Mouse (Mus musculus) left cerebral cortex, adult 6 months (tissue): Measurements from ENCODE around the gene Olfr1260. TPM values are rescaled to one million over a fixed set of nuclear protein-coding genes. Genes with fewer than 3 reads are reported as not detected.

Source experiments
- long read RNA-seq, 2 experiments: library from polyadenylated mRNA; unstranded; transcript quantifications; one replicate each; pipeline ENCODE4 v2.0.0; 2019 to 2020
- polyA plus RNA-seq: library from polyadenylated mRNA; unstranded; fragments of <200 nt; fragmentation: Nextera tagmentation; gene quantifications from 2 replicates; pipeline ENCODE4 v1.2.3, GENCODE M21; 2021

The Olfr1260 gene
- not detected in 2 replicates for polyA plus RNA-seq
- long read RNA-seq, experiment 1 = 0 reads
- long read RNA-seq, experiment 2 = 0 reads

DNA sequence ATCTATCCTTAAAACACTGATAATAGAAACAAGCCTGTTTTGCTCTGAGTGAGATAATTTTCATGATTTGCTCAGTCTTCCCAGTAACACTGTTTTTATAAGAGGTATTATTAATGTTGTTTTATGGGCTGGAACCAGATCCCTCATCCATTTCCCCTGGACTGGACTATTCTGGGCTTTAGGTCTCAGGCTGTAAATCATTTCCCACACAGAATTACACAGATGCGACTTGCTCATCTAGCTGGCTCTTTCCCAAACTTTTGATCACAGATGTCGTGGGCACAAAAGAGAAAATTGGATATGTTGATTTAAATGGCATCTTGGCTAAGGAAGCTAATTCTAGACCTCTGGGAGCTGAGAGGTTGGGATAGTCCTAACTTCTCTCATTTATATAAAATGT lies at the start of gene Olfr1260:
Olfr1260 (plus strand) TSS at position 157 of the 400 bp plus-strand sequence.

GRCm38 (mm10) chr2:89927009-89927408 lies 47.1 kb upstream of the Olfr1260 start, which contains the start of gene Olfr1258:
TSS of gene Olfr1258 (plus strand) at chr2:89927309.

GRCm38 (mm10) chr2:89948564-89948963 lies 25.6 kb upstream of the Olfr1260 start, which contains the start of gene Olfr1259:
TSS of gene Olfr1259 (minus strand) at chr2:89948664.

GRCm38 (mm10) chr2:89990921-89991320 lies 16.8 kb downstream of the Olfr1260 start, which contains the start of gene Olfr1261:
TSS of gene Olfr1261 (plus strand) at chr2:89991221.

DNA sequence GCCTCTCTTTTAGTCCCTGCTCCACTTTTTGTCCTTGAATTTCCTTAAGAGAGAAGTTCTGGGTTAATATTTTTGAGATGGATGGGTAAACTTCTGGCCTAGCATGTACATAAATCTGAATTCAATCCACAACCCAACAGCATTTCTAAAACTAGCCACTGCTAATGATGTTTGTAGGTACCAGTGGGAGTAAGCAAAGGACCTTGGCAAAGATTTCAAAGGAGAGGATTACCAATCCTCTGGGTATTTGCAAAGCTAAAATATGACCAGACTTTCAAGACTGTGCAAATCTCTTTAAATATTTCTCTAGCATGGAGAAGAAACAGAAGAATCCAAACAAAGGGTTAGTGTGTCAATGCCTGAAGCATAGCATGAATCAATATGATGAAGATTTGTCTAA lies 25.7 kb downstream of the Olfr1260 start, which contains the start of gene Olfr1262:
Olfr1262 (plus strand) TSS at position 301 of the 400 bp plus-strand sequence.

GRCm38 (mm10) chr2:90011831-90012230 lies 37.7 kb downstream of the Olfr1260 start, which contains the start of gene Olfr1263:
TSS of gene Olfr1263 (plus strand) at chr2:90012131.

GRCm38 (mm10) chr2:90025477-90025876 lies 51.3 kb downstream of the Olfr1260 start, which contains the start of gene Olfr1264:
TSS of gene Olfr1264 (minus strand) at chr2:90025577.

Other genes with a start within 250 kb of the Olfr1260 start
- gene Olfr1252, start 249.3 kb upstream of the Olfr1260 start, polyA plus RNA-seq = not detected in 2 replicates
- not detected in 2 replicates for gene Olfr1253, start 217.2 kb upstream of the Olfr1260 start, polyA plus RNA-seq
- not detected in 2 replicates for gene Olfr1254, start 180.7 kb upstream of the Olfr1260 start, polyA plus RNA-seq
- gene Olfr1255, start 162.3 kb upstream of the Olfr1260 start, polyA plus RNA-seq = not detected in 2 replicates
- not detected in 2 replicates for gene Olfr1256, start 132.8 kb upstream of the Olfr1260 start, polyA plus RNA-seq
- gene Olfr48, start 126.1 kb upstream of the Olfr1260 start, polyA plus RNA-seq = not detected in 2 replicates
- gene Olfr1257, start 95.9 kb upstream of the Olfr1260 start, polyA plus RNA-seq = not detected in 2 replicates
- gene Olfr1258, start 47.0 kb upstream of the Olfr1260 start, polyA plus RNA-seq = 0.01 TPM in 1 of 2 replicates, not detected in the other
- not detected in 2 replicates for gene Olfr1259, start 25.7 kb upstream of the Olfr1260 start, polyA plus RNA-seq
- gene Olfr1261, start 16.9 kb downstream of the Olfr1260 start, polyA plus RNA-seq = not detected in 2 replicates
- gene Olfr1262, start 25.8 kb downstream of the Olfr1260 start, polyA plus RNA-seq = not detected in 2 replicates
- not detected in 2 replicates for gene Olfr1263, start 37.8 kb downstream of the Olfr1260 start, polyA plus RNA-seq
- gene Olfr1264, start 51.2 kb downstream of the Olfr1260 start, polyA plus RNA-seq = not detected in 2 replicates
- not detected in 2 replicates for gene Olfr1265, start 61.0 kb downstream of the Olfr1260 start, polyA plus RNA-seq
- gene Olfr140, start 89.3 kb downstream of the Olfr1260 start, polyA plus RNA-seq = not detected in 2 replicates
- not detected in 2 replicates for gene Olfr1269, start 147.1 kb downstream of the Olfr1260 start, polyA plus RNA-seq
- gene Olfr32, start 168.0 kb downstream of the Olfr1260 start, polyA plus RNA-seq = not detected in 2 replicates
- not detected in 2 replicates for gene Olfr1270, start 178.8 kb downstream of the Olfr1260 start, polyA plus RNA-seq